Mouse (Mus musculus) telencephalon, adult 2 months (tissue): ENCODE results near the gene Acot8.
"Not testable (repeated sequence)": the region's sequence is repeated elsewhere in the genome, so short reads cannot be mapped to it uniquely, and the experiment has no call there.

Experiments
- DNase-seq: peaks from one replicate; pipeline ENCODE4 v3.0.0-alpha.2; 2011; ENCODE audit warnings: low read depth, low spot score

Gene Acot8

DNA sequence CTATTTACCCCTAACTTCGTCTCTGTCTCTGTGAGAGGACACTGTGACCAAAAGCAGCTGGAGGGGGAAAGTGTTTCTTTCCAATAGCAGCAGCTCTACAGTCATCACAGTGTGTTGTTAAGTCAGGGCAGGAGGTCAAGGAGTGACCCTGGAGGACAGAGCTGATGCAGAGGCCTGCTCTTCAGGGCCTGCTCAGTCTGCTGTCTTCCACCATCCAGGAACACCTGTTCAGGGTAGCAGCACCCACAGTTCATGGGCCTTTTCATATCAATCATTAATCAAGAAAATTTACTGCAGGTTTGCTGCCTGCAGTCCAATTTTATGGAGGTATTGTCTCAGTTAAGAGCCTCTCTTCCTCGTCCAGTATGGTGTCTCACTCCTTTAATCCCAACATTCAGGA lies 8.9 kb upstream of the Acot8 start:
- no peak for DNase-seq

DNA sequence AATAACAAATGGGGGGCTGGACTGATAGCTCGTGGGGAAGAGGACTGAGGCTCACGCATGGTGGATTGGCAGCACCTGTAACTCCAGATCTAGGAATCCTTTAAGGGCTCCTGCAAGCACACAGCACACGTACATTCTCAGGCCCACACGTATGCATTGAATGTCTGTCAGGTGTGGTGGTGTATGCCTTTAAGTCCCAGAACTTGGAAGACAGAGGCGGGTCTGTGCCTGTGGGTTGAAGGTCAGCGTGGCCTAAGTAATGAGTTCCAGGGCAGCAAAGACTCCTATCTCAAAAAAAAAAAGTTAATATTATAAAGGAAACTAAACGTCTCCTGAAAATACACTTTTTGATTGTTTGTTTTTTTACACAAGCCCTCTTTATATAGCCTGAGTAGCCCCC lies 1.9 kb upstream of the Acot8 start:
- DNase-seq: no peak

DNA sequence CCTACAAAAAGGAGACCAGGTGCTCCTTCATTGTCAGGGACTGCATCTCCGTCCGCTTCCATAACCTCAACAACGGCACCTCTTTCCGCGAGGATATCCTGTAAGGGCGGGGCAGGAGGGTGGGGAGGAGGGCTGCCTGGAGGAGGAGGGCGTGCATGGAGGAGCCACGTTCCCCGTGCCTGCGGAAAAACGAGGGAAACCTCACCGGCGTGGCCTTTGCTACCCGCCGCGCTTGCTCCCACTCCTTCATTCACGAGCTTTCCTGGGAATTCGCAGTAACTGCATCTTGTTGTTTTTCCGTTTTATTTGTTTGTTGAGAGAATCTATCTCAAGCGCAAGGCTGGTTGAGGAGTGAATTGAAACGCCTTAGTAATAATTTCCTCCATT lies 643 bp upstream of the Acot8 start:
- DNase-seq: no peak

DNA sequence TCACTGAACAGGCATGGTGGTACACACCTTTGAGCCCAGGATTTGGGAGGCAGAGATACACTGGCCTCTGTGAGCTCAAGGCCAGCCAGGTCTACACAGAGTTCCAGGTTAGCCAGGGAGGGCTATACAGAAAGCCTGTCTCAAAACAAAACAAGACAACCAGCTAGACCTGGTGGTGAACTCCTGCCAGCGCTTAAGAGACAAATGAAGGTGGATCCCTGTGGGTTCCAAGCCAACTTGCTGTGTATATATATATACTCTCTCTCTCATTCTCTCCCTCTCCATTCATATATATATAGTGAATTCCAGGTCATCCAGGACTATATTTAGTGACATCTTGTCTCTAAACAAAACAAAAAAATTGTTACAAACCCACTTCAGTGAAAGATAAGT lies 765 bp downstream of the Acot8 start:
- DNase-seq: no peak

DNA sequence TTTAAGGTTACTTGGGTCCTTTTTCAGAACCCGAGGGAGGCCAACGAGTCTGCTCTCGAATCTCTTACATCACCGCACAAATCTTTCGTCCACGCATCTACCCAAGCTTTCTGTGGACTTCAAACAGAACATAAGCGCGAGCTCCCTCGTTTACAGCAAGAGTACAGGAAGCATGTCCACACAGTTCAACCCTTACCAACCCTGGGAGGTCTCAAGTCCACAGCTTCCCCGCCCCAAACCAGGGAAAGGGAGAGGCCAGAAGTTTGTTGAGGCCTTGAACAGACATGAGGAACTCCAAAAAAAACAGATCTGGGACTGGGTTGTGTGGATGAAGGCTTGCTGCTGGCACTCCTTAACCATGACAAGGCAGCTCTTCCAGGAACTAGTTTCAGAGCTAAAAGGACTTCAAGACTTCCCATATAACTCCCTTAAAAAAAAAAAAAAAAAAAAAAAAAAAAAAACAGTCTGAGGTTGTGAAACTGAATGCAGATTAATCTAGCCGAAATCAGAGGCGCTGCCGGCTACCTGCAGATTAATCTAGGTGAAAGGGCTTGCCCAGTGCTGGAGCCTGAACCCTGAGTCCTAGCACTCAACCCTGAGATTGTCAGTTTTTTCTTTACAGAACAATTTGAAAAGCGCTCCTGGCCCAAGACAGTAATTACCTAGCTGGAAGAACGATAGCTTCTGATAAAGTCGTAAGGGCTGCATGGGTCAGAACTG lies 1.3 kb downstream of the Acot8 start:
- no peak for DNase-seq

DNA sequence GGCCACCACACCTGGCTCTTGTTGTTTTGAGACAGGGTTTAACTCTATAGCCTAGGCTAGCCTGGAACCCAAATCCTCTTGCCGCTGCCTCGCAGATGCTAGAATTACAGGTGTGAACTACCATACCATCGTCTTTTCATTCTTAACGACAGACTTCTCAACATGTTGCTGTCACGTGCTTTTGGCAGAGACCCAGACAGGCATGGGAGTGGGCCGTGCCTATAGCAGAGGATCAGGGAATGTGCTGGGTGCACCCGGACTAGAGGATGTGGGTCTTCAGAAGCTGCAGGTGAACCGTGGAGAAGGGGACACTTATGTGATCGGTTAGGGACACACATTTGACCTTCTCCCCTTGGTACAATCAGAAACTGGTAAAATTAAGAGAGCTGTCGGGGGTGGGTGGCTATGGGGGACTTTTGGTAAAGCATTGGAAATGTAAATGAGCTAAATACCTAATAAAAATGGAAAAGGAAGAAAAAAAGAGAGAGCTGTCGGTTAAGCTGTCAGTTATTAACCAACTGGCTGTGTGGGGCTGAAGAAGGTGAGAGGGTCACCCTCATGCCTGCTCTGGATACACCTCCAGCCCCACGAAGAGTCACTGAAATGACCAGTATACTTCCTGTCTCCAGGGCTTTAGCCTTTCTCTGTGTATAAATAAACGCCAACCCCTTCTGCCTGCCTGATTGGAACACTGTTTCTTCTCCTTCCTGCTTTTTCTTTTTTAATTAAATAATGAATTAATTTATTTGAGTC lies 4.3 kb downstream of the Acot8 start:
- DNase-seq: no peak

DNA sequence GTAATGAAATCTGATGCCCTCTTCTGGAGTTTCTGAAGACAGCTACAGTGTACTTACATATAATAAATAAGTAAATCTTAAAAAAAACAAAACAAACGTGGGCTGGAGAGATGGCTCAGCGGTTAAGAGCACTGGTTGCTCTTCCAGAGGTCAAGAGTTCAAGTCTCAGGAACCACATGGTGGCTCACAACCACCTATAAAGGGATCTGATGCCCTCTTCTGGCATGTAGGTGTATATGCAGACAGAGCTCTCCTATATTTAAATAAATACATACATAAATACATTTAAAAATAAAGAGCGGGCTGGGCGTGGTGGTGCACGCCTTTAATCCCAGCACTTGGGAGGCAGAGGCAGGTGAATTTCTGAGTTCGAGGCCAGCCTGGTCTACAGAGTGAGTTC lies 6.1 kb downstream of the Acot8 start:
- not testable (repeated sequence) for DNase-seq

DNA sequence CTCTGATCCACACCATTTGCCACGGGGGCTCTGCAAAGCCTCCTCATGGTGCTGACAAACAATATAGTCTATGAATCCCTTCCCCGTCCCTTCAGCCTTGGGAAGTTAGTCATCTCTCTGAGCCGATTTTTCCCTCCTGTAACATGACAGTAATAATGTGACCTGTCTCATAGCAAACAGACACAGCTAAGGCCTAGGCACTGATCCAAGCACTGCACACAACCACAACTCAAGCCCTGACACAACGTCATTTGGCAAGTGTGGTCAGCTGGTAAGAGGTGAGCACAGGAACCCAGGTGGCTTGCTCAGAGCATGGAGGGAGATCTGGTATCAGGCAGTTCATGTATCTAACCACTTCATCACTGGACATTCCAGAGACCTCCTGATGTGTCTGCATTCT lies 8.8 kb downstream of the Acot8 start:
- DNase-seq: no peak

DNA sequence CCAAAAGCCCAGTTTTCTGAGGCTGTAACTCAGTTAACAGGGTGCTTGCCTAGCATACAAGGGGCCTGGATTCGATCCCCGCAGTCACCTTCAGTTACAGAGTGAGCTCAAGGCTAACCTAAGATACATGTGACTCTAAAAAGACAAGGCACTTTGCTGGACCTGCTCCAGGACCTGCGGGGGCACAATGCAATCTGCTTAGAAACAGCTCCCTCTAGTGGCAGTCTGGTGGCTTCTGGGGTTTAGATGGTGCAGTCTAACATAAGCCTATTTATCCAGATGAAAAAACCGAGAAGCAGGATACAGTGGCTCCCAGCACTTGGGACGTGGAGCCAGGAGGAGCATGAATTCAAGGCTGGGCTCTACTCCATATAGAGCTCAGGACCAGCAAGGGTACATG lies 10.4 kb downstream of the Acot8 start:
- peak; percentile 81 for DNase-seq

DNA sequence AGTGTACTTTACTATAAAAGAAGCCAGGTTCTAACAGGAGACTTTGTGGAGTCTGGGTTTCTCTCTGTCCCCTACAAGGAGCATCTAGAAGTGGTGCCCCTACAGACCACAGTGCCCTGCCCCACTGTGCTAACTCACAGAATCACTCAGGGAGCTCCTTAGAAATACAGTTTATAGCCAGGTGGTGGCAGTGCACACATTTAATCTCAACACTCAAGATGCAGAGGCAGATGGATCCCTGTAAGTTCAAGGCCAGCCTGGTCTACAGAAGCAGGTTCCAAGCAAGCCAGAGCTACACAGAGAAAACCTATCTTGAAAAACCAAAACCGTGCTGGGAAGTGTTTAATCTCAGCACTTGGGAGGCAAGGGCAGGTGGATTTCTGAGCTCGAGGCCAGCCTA lies 10.9 kb downstream of the Acot8 start:
- no peak for DNase-seq

DNA sequence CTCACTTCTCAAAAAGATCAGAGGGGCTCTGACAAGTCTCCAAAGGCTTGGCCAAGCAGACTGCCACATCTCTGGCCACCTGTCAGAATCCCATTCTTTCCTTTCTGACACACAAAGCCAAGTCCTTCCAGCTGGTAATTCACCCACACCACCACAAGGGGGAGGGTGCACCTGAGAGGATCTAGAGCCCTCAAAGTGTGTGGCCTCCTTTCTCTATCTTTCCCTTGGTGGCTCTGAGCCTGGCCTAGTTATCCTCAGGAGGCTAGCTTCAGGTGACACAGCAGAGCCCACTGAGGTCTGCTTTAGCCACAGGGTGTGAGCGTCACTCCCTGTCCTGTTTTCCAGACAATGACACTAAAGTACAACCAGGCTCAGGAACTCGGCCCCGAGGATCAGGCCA lies 11.4 kb downstream of the Acot8 start:
- no peak for DNase-seq

DNA sequence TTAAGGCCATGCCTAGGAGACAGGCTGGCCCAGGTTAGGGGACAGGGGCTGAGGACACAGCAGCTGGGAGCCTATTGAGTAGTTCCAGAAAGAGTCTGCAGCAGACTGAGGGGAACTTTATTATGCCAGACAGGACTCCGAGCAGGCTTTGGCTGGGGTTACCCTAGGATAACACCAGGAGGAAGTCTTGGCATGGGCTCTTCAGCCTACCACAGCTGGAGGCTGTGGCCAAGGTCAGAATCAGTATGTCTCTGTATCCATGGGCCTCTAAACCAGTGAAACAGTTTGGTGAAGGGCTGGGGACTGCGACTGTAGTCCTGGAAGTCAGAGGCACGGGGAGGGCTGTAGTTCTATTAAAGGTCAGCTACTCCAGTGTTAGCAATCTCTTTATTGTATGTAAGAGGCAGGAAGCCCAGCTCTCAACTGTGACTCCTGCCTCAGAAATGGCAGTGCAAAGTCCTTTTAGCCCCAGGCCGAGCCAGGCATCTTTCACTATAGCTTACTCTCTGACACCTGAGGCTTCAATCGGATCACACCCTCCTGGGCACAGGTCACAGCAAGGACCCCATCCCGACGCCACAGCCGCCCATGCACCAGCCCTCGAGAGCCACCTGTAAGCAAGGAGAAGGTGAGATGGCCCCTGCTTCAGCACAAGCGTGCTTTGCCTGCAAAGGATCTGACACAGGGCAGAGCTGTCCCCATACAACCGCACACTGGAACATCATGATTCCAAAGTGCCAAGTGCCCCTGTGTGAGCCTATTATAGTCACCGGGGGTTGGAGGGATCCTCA lies 12.1 kb downstream of the Acot8 start:
- DNase-seq: no peak

DNA sequence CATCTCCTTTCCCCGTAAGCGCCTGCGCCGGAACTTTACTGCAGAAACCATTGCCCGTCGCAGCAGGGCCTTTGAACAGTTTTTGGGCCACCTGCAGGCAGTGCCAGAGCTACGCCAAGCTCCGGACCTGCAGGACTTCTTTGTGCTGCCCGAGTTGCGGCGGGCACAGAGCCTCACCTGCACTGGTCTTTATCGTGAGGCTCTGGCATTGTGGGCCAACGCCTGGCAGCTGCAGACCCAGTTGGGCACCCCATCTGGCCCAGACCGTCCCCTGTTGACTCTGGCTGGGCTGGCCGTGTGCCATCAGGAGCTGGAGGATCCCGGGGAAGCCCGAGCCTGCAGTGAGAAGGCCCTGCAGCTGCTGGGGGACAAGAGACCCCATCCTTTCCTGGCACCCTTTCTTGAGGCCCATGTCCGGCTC lies 12.8 kb downstream of the Acot8 start:
- DNase-seq: no peak

DNA sequence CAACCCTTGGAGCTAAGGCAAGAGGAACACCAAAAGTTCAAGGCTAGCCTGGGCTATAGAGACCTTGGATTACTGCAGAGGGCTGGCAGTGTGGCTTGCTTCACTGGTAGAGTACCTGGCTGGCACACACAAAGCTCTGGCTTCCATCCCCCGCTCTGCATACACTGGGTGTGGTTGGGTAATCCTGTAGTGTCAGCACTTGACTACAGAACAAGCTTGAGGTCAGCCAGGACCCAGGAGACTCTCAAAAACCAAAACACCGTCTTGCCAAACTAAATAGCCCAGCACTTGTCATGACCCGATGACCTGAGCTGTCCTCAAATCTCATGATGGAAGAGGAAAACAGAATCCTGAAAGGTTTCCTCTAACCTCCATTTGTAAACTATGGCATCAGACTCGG lies 14.2 kb downstream of the Acot8 start:
- DNase-seq: no peak

DNA sequence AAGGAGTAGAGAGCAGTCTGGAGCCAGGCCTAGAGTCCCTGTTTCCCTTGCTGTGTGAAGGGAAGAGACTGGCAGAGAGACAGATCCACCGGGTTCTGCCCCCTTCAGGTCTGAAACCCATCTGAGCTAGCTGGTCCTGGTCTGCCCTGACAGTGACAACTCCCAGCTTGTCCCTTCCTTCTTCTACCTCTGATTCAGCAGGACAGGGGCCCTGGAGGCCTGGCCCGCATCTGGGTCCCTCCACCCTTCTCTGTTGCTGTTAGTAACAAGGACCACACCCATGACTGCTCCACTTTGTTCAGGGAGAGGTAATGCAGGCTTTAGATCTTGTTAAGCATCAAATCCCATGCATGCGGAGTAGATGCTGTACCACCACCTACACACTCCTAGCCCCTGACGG lies 16.3 kb downstream of the Acot8 start:
- DNase-seq: no peak

DNA sequence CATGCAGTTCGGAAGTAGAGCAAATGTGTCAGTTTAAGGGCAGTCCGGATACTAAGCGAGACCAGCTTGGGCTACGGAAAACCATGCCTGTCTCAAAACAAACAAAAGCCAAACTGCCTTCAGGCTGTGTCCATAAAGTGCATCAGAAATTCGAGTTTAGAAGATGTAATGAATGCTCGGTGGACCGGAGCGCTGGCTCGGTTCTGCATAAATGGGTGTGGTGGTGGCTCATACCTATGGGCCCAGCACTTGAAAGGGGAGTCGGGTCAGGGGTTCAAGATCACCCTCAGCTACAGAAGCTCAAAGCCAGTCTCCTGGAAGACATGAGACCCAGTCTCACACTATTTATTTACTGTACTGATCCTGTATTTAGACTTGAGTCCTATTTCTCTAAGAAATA lies 16.9 kb downstream of the Acot8 start:
- no peak for DNase-seq

DNA sequence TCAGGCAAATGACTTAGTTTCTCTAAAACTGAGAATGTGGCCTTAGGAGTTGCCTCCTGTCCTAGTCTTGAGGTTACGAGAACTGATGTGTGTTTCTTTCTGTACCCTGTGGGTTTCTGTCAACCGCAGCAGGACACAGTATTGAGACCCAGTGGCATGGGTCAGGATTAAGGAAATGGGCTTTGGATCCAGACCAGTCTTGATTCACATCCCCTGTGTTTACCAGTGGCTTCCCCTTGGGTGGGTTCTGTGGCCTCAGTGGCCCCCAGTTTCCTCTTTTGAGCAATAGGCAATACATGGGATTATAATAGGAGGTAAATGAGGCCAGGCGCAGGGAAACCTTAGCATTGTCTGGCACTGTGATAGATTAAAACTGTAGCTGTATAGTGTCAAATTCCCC lies 17.6 kb downstream of the Acot8 start:
- DNase-seq: no peak

DNA sequence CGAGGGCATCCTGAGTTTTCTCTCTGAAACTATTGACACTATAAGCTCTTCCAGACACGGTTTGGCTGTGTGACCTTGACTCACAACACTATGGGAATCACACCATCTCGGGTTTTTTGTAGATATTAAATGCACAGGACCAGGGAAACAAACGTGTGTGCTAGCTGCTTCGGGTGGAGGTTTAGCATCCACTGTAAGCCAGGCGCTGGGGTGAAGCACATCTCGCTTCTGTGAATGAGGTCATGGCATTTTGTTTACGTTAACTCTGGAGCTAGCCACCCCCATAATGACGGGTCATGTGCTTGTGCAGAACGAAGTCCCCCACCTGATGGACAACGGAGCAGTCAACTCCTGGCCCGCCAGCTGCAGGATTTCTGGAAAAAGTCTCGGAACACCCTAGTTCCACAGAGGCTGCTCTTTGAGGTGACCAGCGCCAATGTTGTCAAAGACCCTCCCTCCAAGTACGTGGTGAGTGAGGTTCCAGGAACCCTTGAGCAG lies 18.2 kb downstream of the Acot8 start:
- DNase-seq: no peak

DNA sequence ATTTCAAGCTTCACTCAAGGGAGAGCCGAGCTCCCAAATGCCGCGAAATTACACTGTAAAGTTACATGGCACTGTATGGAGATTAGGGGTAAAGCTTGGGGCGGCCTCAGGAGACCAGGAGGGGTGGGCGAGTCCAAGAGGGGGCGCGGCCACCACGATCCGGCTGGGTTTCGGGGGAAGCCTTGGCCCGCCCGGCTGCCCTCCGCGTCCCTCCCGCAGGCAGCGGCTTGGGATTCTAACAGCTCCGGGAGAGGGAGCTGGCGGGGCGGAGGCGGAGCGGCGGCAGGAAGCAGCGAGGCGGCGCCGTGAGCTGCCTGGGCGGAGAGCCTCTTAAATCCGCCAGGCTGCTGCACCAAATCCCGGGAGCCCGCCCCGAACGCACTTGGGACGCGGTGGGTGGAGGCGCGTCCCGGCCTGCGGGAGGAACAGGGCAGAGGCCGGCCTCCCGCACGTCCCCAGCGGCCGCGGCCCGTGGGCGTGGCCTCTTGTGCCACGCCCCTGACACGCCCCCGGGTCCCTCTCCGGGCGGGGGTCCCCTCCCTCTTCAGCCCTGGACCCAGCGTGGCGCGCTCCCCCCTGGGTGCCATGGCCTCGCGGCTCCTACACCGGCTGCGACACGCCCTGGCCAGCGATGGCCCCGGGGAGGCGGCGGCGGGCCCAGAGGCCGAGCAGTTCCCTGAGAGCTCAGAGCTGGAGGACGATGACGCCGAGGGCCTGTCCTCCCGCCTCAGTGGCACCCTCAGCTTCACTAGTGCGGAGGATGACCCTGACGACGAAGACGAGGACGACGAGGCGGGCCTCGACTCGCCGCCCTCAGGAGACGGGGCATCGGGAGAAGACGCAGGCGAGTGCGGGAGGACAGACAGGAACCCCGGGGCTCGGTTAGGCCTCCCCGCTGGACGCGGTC lies 18.9 kb downstream of the Acot8 start, which contains the start of gene Snx21:
Gene Snx21 (plus strand): TSS at position 343 of the 907 bp plus-strand sequence.
- peak; percentile 84 for DNase-seq

DNA sequence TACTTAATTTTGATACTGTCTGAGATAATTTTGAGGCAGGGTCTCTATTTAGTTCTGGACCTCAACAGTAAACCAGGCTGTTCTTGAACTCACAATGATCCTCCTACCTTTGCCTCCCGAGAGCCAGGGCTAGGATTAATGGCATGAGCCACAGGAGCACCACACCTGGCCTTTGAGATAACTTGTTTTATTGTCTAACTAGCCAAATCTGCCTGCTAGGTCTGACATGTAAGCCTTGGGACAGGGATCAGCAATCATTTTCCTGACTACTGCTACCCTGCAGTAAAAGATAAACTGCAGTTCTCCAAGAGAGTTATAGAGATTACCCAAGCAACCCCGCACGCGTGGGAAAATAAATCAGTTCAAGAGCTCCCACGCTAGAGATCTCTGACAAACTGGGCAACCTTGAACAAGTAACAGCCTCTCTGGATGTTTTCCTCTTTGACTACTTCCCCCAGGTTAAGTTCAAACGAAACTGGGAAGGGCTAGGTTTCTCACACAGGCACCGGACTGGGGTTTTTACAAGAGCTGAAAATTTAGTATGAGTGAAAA lies 19.7 kb downstream of the Acot8 start:
- DNase-seq: no peak
